Mouse (Mus musculus) liver, postnatal 0 days (tissue): ENCODE measurements around the gene Nsf. TPM values are rescaled to one million over a fixed set of nuclear protein-coding genes. Genes with fewer than 3 reads are reported as not detected.

Experiments
- ATAC-seq: fragments of 200-750 bp; cut with Nextera tagmentation; 2 replicates; pipeline ENCODE4 v1.8.0; 2017; ENCODE audit warnings: mild to moderate bottlenecking, moderate library complexity
- DNase-seq: peaks from one replicate; pipeline ENCODE4 v3.0.0-alpha.2; 2016
- H3K27ac ChIP-seq: fragments of 300-500 bp; sonication (generic); 2 replicates; pipeline ENCODE4 v1.5.1; 2014; ENCODE audit warnings: antibody characterized with exemption, moderate library complexity, mild to moderate bottlenecking, low read depth
- H3K27me3 ChIP-seq: fragments of 300-500 bp; sonication (generic); 2 replicates; pipeline ENCODE4 v1.6.1; 2014; ENCODE audit warnings: low read length, control low read depth, mixed read lengths; ENCODE audit not compliant: insufficient read depth
- H3K36me3 ChIP-seq: fragments of 300-500 bp; sonication (generic); replicated peaks from 2 replicates; pipeline ENCODE4 v1.6.1; 2014; ENCODE audit warnings: mild to moderate bottlenecking, control low read depth, low read length, moderate library complexity, mixed read lengths; ENCODE audit not compliant: insufficient read depth
- H3K4me1 ChIP-seq: fragments of 300-500 bp; sonication (generic); 2 replicates; pipeline ENCODE4 v1.6.1; 2014; ENCODE audit warnings: antibody characterized with exemption, mild to moderate bottlenecking, control low read depth; ENCODE audit not compliant: insufficient read depth
- H3K4me2 ChIP-seq: fragments of 300-500 bp; sonication (generic); 2 replicates; pipeline ENCODE4 v1.6.1; 2014; ENCODE audit warnings: low read depth, mild to moderate bottlenecking, low read length, moderate library complexity, mixed read lengths
- H3K4me3 ChIP-seq: fragments of 300-500 bp; sonication (generic); 2 replicates; pipeline ENCODE4 v1.5.1; 2014; ENCODE audit warnings: low read depth, low read length
- H3K9ac ChIP-seq: fragments of 300-500 bp; sonication (generic); replicated peaks from 2 replicates; pipeline ENCODE4 v1.6.1; 2014; ENCODE audit warnings: mild to moderate bottlenecking, moderate library complexity
- H3K9me3 ChIP-seq: fragments of 300-500 bp; sonication (generic); 2 replicates; pipeline ENCODE4 v1.6.1; 2016; ENCODE audit warnings: mild to moderate bottlenecking, control low read depth, low read length, mixed read lengths
- CTCF ChIP-seq: sonication (generic); IDR thresholded peaks from 2 replicates; pipeline ENCODE4 v1.5.1; 2016; ENCODE audit warnings: antibody characterized with exemption, low read depth
- EP300 ChIP-seq: IDR thresholded peaks from 2 replicates; pipeline ENCODE4 v1.6.1; 2016; ENCODE audit warnings: antibody characterized with exemption, low read depth, mild to moderate bottlenecking
- WGBS: fragments of 180-500 bp; shearing (Covaris S2); extraction: QIAGEN DNeasy Blood & Tissue Kit; methylation state at CpG from one replicate; pipeline ENCODE4 v1.1.7; 2014; ENCODE audit not compliant: insufficient replicate concordance; 5-methylcytosine and 5-hydroxymethylcytosine counted together
- polyA plus RNA-seq: library from polyadenylated mRNA; unstranded; fragments of >200 nt; fragmentation: Nextera tagmentation; extraction: Ambion mirVana; gene quantifications from 2 replicates; pipeline ENCODE4 v1.2.1, GENCODE M21; 2015

Nsf gene
- polyA plus RNA-seq, 1 experiment from 2014 or later = 16.0 TPM

DNA sequence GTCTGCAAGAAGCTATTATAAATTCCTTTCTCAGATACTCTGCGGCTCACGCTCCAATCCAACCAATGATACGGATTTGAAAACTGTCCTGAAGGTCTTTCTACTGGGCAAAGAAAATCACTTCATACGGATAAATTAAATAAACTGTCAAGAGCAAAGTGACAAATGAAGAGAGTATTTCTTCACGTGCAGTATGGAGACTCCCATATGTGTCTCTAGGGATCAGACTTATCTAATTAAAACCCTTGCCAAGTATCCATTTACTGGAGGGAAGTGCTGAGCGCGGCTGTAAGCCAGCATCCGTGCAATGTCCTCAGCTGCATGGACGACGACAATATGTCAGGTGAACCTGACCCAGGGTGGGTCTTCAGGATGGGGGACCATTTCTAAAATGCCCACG, 44.0 kb downstream of the Nsf start:
- 87% methylated on average over 11 of the region's 11 CpGs for WGBS
- H3K4me2 ChIP-seq = no peak overlapping the region
- H3K9me3 ChIP-seq = no peaks in the 10 kb centered on the region
- DNase-seq = no peak
- H3K36me3 ChIP-seq = peaks cover 26% of the 10 kb centered on the region
- no peak overlapping the region for H3K4me3 ChIP-seq
- no peak for TF ChIP-seq EP300
- H3K27me3 ChIP-seq = no peaks in the 10 kb centered on the region
- H3K27ac ChIP-seq = no peak overlapping the region
- no peak for ATAC-seq
- no peaks in the 10 kb centered on the region for H3K4me1 ChIP-seq
- no peak overlapping the region for H3K9ac ChIP-seq

DNA sequence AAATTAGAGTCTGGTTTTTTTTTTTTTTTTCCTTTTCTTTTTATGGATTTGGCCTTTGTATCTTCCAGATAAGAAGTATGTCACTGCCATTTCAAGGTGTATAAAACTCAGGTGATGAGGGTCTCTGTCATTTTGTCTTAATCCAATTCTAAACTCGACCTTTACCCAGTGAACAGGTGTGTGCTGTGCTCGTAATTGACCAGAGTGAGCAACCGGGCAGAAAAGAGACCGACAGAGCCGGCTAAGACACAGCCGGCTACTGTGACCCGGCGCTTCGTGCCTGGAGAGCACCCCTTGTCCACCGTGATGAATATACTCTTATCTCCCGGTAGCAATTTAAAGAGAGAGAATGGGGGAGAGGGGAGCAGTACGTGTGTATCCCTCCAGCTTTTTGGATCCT, 44.5 kb downstream of the Nsf start:
- peaks cover 26% of the 10 kb centered on the region for H3K36me3 ChIP-seq
- H3K27me3 ChIP-seq = no peaks in the 10 kb centered on the region
- DNase-seq = no peak
- no peak for ATAC-seq
- no peak overlapping the region for H3K4me3 ChIP-seq
- no peak overlapping the region for H3K4me2 ChIP-seq
- no peak for TF ChIP-seq EP300
- TF ChIP-seq CTCF = no peak
- H3K27ac ChIP-seq = no peak overlapping the region
- 85% methylated on average over 12 of the region's 12 CpGs for WGBS
- H3K9me3 ChIP-seq = no peaks in the 10 kb centered on the region
- H3K9ac ChIP-seq = no peak overlapping the region
- no peaks in the 10 kb centered on the region for H3K4me1 ChIP-seq

DNA sequence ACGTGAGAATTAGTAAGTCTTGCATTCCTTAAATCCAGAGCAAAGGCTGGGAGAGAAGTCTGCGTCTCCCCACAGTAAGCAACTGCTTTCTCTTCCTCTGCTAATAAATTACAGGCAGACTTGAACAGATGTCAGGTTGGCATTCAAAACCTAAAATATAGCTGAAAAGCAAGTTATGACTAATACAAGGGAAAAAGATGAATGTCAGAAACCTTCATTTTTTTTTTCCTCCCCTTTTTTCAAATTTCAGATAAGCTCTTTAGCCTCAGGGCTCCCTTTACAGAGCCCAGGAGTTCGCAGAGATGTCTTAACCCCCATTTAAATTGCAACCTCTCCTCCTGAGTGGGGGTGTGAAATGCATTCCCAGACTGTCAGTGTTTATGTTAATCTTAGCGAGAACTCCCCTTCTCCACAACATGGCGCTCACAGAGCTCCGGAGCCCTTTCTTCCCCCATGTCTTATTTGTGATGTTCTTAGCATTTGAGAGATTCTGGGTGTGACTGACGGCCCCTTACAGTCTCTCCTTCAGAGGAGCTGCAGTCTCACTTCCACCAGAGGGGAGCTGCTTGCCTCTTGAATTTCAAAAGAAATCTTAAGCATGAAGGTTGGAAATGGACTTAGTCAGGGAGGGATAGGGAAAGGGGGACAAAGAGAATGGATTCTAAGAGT, 47.7 kb downstream of the Nsf start:
- H3K4me3 ChIP-seq = no peak overlapping the region
- H3K36me3 ChIP-seq = peaks cover 15% of the 10 kb centered on the region
- H3K27me3 ChIP-seq = no peaks in the 10 kb centered on the region
- WGBS = 80% methylated on average over 7 of the region's 7 CpGs
- TF ChIP-seq CTCF (no peak), EP300 (no peak)
- no peak for ATAC-seq
- H3K9me3 ChIP-seq = no peaks in the 10 kb centered on the region
- H3K9ac ChIP-seq = no peak overlapping the region
- no peak for DNase-seq
- H3K27ac ChIP-seq = no peak overlapping the region
- no peak overlapping the region for H3K4me2 ChIP-seq
- no peaks in the 10 kb centered on the region for H3K4me1 ChIP-seq

DNA sequence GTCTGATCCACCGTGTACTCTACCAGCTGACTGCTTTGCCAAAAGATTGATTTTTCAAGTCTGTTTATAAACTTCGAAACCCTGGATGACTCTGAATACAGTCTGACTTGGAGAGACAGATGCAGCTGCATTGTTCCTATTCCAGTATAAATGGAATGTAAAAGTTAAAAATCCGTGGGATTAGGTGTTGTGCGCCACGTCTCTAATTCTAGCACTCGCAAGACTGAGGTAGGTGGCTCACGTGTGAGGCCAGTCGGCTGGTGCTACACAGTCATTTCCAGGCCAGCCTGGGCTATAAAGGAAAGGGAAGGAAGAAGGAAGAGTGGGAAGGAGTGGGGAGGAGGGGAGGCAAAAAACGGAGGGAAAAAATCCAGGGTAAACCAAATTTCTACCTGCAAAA, 48.4 kb downstream of the Nsf start:
- H3K27me3 ChIP-seq = no peaks in the 10 kb centered on the region
- no peak overlapping the region for H3K4me2 ChIP-seq
- H3K4me3 ChIP-seq = no peak overlapping the region
- WGBS = 82% methylated on average over 9 of the region's 9 CpGs
- no peak for ATAC-seq
- H3K36me3 ChIP-seq = peaks cover 15% of the 10 kb centered on the region
- no peak overlapping the region for H3K27ac ChIP-seq
- no peaks in the 10 kb centered on the region for H3K4me1 ChIP-seq
- no peak for DNase-seq
- H3K9me3 ChIP-seq = no peaks in the 10 kb centered on the region
- TF ChIP-seq EP300 (no peak), CTCF (no peak)
- no peak overlapping the region for H3K9ac ChIP-seq

DNA sequence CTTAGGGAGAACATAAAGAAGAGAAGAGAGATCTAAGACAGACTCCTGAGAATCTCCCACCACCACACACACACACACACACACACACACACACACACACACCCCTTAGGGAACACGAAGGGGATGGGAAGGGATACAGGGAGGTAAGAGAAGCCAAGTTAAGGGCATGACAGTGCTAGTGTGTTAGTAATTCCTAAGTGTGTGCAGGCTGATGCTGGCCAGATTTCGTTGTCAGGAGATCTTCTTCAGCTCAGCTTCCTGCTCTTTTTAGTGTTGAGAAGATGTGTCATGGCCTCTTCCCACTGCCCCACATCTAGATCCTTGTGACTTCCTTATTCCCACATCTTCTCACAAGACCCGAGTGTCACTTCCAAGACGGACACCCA, 52.3 kb downstream of the Nsf start:
- TF ChIP-seq CTCF (no peak), EP300 (no peak)
- no peak for ATAC-seq
- Histone ChIP-seq H3K4me3 (no peak overlapping the region), H3K9me3 (no peaks in the 10 kb centered on the region), H3K27me3 (no peaks in the 10 kb centered on the region), H3K4me2 (no peak overlapping the region), H3K4me1 (no peaks in the 10 kb centered on the region), H3K27ac (no peak overlapping the region), H3K9ac (no peak overlapping the region), H3K36me3 (peaks cover 3% of the 10 kb centered on the region; the same call in 1 of the 2 replicates)
- no peak for DNase-seq
- WGBS = 85% methylated on average over 4 of the region's 4 CpGs

DNA sequence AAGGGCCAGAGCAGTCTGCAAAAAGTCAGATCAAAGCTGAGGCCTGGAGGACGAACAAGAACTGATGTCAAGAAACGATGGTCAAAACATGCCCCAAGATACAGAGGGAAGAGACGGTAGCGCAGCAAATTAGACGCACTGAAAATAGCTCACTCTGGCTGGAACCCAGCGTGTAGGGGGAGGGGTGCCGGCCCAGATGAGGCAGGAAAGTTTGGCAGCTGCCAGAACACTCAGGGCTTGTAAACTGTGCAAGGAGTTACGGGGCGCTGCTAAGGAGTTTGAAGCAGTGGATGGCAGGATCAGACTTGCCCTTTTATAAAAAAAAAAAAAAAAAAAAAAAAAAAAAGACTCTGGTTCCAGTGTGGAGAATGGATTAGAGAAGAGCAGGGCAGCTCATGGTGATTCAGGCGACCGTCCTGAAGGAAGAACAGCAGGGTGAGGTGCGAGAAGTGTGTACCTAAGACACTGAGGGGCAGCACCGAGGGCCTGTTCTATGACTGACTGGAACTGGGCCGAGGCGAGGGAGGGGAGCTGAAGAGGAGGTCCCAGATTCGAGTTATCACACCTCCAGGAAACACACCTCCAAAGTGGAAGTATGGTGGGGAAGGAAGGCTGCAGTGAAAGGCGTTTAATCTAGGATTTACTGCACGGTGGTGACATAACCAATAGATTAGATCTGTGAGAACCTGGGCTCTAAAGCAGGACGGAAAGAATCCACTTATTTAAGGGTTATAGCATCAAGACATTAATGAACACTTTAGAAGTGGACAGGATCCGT, 52.9 kb downstream of the Nsf start:
- no peak overlapping the region for H3K27ac ChIP-seq
- no peak for DNase-seq
- H3K4me2 ChIP-seq = no peak overlapping the region
- peaks cover 3% of the 10 kb centered on the region; the same call in 1 of the 2 replicates for H3K36me3 ChIP-seq
- WGBS = 80% methylated on average over 20 of the region's 20 CpGs
- TF ChIP-seq EP300 (no peak), CTCF (no peak)
- H3K9ac ChIP-seq = no peak overlapping the region
- no peak overlapping the region for H3K4me3 ChIP-seq
- no peaks in the 10 kb centered on the region for H3K27me3 ChIP-seq
- no peaks in the 10 kb centered on the region for H3K9me3 ChIP-seq
- no peaks in the 10 kb centered on the region for H3K4me1 ChIP-seq
- no peak for ATAC-seq
